Mouse (Mus musculus): ENCODE measurements around the gene Rps27. TPM values are rescaled to one million over a fixed set of nuclear protein-coding genes. Genes with fewer than 3 reads are reported as not detected.

Rps27 gene
- polyA plus RNA-seq, 1 experiment from 2014 or later, result 1,085 TPM

DNA sequence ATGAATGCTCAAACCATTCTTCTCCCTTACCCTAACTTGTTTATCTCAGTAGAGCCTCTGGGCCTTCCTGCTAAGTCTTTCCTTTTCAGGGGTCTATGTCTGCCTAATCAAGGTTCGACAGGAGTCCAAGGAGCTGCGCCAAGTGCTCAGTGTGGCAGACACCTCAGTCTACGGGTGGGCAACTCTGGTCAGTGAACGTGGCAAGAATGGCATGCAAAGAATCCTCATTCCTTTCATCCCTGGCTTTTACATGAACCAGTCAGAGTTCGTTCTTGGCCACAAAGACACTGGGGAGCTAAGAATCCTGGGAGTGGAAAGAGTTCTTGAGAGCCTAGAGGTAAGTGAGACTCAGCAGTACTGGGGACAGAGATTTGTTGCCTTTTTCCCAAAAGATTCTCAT, 9.8 kb downstream of the Rps27 start:
- Histone ChIP-seq H3K4me2 (replicated peaks) (no peak overlapping the region), H3K27ac (replicated peaks) (no peak overlapping the region), H3K27me3 (no peaks in the 10 kb centered on the region), H3K36me3 (peaks cover 11% of the 10 kb centered on the region), H3K4me1 (no peaks in the 10 kb centered on the region), H3K4me3 (no peak overlapping the region), H3K9ac (replicated peaks) (no peak overlapping the region), H3K9me3 (no peaks in the 10 kb centered on the region)
- no peak for ATAC-seq (replicated peaks)
- WGBS, result 77% methylated on average over 5 of the region's 5 CpGs

DNA sequence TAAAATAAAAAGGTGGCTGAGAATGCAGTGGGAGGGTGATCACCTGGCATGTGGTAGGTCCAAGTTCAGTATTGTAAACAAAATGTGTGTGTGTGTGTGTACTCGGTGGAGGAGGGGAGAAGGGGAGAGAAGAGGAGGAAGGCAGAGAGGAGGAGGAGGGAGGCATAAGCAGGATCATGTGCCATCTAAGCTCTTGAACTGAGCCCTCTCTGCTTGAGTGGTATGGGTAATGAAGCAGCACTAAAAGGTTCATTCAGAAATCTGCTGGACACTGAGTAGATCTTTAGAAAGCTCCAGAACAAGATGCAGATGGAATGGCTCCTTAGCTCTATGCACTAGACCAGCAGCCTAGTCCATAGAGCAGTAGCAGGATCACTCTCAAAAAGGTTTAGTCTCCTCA, 10.6 kb downstream of the Rps27 start:
- no peak overlapping the region for H3K9ac ChIP-seq (replicated peaks)
- no peak overlapping the region for H3K27ac ChIP-seq (replicated peaks)
- ATAC-seq (replicated peaks), result no peak
- no peaks in the 10 kb centered on the region for H3K4me1 ChIP-seq
- H3K27me3 ChIP-seq, result no peaks in the 10 kb centered on the region
- H3K4me3 ChIP-seq, result no peak overlapping the region
- H3K4me2 ChIP-seq (replicated peaks), result no peak overlapping the region
- H3K36me3 ChIP-seq, result peaks cover 4% of the 10 kb centered on the region
- 46% methylated on average over 1 of the region's 1 CpGs for WGBS
- no peaks in the 10 kb centered on the region for H3K9me3 ChIP-seq

DNA sequence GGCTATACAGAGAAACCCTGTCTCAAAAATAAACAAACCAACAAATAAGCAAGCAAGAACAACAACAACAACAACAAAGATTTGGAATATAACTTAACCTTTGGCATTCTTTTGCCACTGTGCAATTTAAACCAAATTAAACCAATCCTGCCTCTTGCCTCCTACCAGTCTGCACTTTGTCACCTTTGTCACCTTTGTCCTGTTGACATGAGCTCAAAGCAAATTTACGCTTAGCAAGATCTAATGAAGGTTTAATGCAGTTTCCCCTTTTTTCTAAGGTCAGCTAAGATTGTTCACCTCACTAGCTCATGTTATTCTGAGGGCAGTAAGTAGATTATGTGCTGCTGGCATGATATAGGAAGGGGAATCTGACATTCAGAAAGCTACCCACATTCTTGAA, 15.9 kb downstream of the Rps27 start:
- 90% methylated on average over 1 of the region's 1 CpGs for WGBS
- no peak overlapping the region for H3K9ac ChIP-seq (replicated peaks)
- H3K4me3 ChIP-seq, result no peak overlapping the region
- no peak for ATAC-seq (replicated peaks)
- no peaks in the 10 kb centered on the region for H3K9me3 ChIP-seq
- H3K4me1 ChIP-seq, result no peaks in the 10 kb centered on the region
- no peak overlapping the region for H3K27ac ChIP-seq (replicated peaks)
- H3K36me3 ChIP-seq, result no peaks in the 10 kb centered on the region
- no peaks in the 10 kb centered on the region for H3K27me3 ChIP-seq
- H3K4me2 ChIP-seq (replicated peaks), result no peak overlapping the region

DNA sequence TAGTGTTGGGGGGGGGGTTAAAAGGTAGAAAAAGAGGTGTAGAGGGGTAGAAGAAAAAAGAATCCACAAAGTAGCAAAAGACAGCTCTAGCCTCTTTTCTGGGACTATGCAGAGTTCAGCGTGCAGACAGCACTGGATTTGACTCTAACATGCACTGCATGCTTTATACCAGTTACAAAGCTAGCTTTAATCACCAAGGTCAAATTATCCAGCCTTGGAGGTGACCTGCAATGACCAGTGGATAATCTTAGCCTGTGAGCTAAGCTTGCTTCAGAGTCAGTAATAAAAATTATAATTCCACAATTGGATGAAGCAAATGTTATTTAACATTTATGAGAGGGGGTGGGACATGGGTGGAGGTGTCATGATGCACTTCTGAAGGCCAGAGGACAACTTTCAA, 17.8 kb downstream of the Rps27 start:
- no peak for ATAC-seq (replicated peaks)
- no peaks in the 10 kb centered on the region for H3K9me3 ChIP-seq
- WGBS, result 77% methylated on average over 1 of the region's 1 CpGs
- no peak overlapping the region for H3K27ac ChIP-seq (replicated peaks)
- no peak overlapping the region for H3K4me2 ChIP-seq (replicated peaks)
- no peaks in the 10 kb centered on the region for H3K27me3 ChIP-seq
- H3K4me3 ChIP-seq, result no peak overlapping the region
- no peaks in the 10 kb centered on the region for H3K4me1 ChIP-seq
- H3K36me3 ChIP-seq, result no peaks in the 10 kb centered on the region
- no peak overlapping the region for H3K9ac ChIP-seq (replicated peaks)

DNA sequence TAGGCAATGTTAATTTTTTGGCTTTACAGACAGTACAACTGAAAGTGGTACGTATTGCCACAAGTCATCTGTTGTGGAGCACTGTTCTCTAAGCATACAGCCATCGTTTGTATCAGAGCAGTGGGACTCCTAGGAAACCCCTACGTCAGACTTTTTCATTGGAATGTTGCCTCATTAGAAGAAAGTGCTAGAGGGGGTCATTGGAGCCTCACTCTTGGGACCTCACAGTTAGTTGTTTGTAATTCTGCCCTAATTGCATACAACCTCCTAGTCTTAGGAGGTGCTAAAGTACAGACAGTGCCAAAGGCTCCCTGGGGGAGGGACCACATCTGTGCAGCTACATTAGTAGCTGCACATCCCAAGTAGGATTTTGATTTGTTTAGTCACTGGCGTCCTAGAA, 18.7 kb downstream of the Rps27 start:
- H3K4me1 ChIP-seq, result no peaks in the 10 kb centered on the region
- H3K9me3 ChIP-seq, result no peaks in the 10 kb centered on the region
- no peaks in the 10 kb centered on the region for H3K36me3 ChIP-seq
- H3K4me3 ChIP-seq, result no peak overlapping the region
- no peaks in the 10 kb centered on the region for H3K27me3 ChIP-seq
- no peak overlapping the region for H3K27ac ChIP-seq (replicated peaks)
- H3K9ac ChIP-seq (replicated peaks), result no peak overlapping the region
- WGBS, result 19% methylated on average over 4 of the region's 4 CpGs
- no peak overlapping the region for H3K4me2 ChIP-seq (replicated peaks)
- no peak for ATAC-seq (replicated peaks)

DNA sequence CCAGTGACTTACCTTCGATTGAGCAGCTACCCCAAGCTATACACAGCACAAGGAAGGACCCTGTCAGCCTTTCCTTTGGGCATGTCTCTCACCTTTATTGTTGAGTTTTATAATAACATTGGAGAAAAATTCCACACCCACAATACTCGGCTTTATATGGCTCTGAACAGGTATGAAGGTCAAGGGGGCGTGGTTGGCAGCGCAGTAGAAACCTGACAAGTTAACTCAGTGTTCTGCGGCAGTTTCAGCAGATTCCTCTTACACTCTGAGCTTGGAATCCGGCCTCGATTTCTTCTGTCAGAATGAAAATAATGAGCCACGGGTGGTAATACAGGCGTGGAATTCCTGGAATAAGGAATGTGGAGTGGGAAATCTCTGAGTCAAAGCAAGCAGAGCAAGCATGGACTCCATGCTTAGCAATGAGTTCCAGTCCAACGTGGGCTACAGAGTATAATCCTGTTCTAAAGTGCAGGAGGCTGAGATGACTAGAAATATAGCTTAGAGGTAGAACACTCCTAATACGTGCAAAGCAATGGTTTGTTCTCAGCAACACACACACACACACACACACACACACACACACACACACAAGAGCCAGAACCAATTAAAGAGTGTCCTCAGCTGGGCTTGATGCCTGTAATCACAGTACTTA, 22.5 kb downstream of the Rps27 start:
- Histone ChIP-seq H3K27ac (replicated peaks) (no peak overlapping the region), H3K4me3 (no peak overlapping the region), H3K4me2 (replicated peaks) (no peak overlapping the region), H3K9me3 (no peaks in the 10 kb centered on the region), H3K4me1 (no peaks in the 10 kb centered on the region), H3K36me3 (no peaks in the 10 kb centered on the region), H3K27me3 (no peaks in the 10 kb centered on the region), H3K9ac (replicated peaks) (no peak overlapping the region)
- WGBS, result 82% methylated on average over 11 of the region's 11 CpGs
- no peak for ATAC-seq (replicated peaks)

DNA sequence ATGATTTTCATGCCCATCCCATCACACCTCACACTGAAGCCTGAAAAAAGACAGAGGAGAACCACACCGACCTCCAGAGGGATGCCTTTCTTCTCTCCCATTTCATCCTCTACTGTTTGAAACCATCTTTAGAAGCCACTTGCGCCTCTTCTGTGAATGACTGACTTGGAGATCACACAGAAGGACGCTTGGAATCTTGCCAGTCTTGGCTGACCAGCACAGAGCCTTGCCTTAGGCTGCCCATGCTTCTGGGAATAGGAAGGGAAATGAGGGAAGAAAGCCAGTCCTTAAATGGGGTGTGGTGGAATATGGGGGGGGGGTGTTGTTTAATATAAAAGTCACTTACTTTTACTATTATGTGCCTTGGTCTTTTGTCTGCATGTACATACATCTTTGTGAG, 29.9 kb downstream of the Rps27 start:
- no peaks in the 10 kb centered on the region for H3K27me3 ChIP-seq
- H3K4me3 ChIP-seq, result no peak overlapping the region
- no peak overlapping the region for H3K4me2 ChIP-seq (replicated peaks)
- H3K9me3 ChIP-seq, result no peaks in the 10 kb centered on the region
- H3K9ac ChIP-seq (replicated peaks), result no peak overlapping the region
- no peaks in the 10 kb centered on the region for H3K36me3 ChIP-seq
- H3K4me1 ChIP-seq, result no peaks in the 10 kb centered on the region
- H3K27ac ChIP-seq (replicated peaks), result no peak overlapping the region
- ATAC-seq (replicated peaks), result no peak
- 78% methylated on average over 3 of the region's 3 CpGs for WGBS

DNA sequence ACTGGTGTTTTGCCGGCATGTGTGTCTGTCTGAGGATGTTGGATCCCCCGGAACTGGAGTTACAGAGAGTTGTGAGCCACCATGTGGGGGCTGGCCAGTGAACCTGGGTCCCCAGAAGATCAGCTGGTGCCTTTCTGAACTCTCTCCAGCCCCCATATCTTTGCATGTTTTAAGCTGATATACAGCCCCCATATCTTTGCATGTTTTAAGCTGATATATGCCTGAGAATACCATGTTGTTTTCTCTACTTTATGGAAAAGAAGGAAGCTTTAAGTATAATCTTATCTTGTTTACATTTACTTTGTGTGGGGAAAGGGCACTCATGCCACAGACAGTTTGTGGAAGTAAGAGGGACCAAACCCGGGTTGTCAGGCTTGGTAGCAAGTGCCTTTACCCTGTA, 33.9 kb downstream of the Rps27 start:
- Histone ChIP-seq H3K9me3 (no peaks in the 10 kb centered on the region), H3K4me3 (no peak overlapping the region)
- 87% methylated on average over 3 of the region's 3 CpGs for WGBS

More for the DNA sequence above, 33.9 kb downstream of the Rps27 start:
- Histone ChIP-seq H3K27ac (replicated peaks) (no peak overlapping the region), H3K36me3 (no peaks in the 10 kb centered on the region), H3K27me3 (no peaks in the 10 kb centered on the region), H3K4me1 (no peaks in the 10 kb centered on the region), H3K4me2 (replicated peaks) (no peak overlapping the region), H3K9ac (replicated peaks) (no peak overlapping the region)
- ATAC-seq (replicated peaks), result no peak

Other genes starting within 250 kb of the Rps27 start
- 147 TPM in 2 replicates for gene Hax1, start 214.9 kb downstream of the Rps27 start, polyA plus RNA-seq (2015; fragmentation: Nextera tagmentation; extraction: Ambion mirVana)
- gene 4933434E20Rik, start 162.0 kb downstream of the Rps27 start, polyA plus RNA-seq (2015; fragmentation: Nextera tagmentation; extraction: Ambion mirVana), result 215 and 217 TPM in 2 replicates
- 149 and 159 TPM in 2 replicates for gene Ubap2l, start 161.0 kb downstream of the Rps27 start, polyA plus RNA-seq (2015; fragmentation: Nextera tagmentation; extraction: Ambion mirVana)
- gene Tpm3, start 141.0 kb downstream of the Rps27 start, polyA plus RNA-seq (2015; fragmentation: Nextera tagmentation; extraction: Ambion mirVana), result 448 and 450 TPM in 2 replicates
- 0.23 and 0.29 TPM in 2 replicates for gene Nup210l, start 109.5 kb downstream of the Rps27 start, polyA plus RNA-seq (2015; fragmentation: Nextera tagmentation; extraction: Ambion mirVana)
- 21.4 and 22.2 TPM in 2 replicates for gene Rab13, start within 50 bp of the Rps27 start, polyA plus RNA-seq (2015; fragmentation: Nextera tagmentation; extraction: Ambion mirVana)
- 109 and 110 TPM in 2 replicates for gene Jtb, start 17.9 kb upstream of the Rps27 start, polyA plus RNA-seq (2015; fragmentation: Nextera tagmentation; extraction: Ambion mirVana)
- 3.7 TPM in 2 replicates for gene Creb3l4, start 29.9 kb upstream of the Rps27 start, polyA plus RNA-seq (2015; fragmentation: Nextera tagmentation; extraction: Ambion mirVana)
- gene Slc39a1, start 34.5 kb upstream of the Rps27 start, polyA plus RNA-seq (2015; fragmentation: Nextera tagmentation; extraction: Ambion mirVana), result 42.8 and 43.2 TPM in 2 replicates
- 20.8 and 21.1 TPM in 2 replicates for gene Crtc2, start 40.5 kb upstream of the Rps27 start, polyA plus RNA-seq (2015; fragmentation: Nextera tagmentation; extraction: Ambion mirVana)
- 5.4 and 7.2 TPM in 2 replicates for gene Dennd4b, start 51.5 kb upstream of the Rps27 start, polyA plus RNA-seq (2015; fragmentation: Nextera tagmentation; extraction: Ambion mirVana)
- 15.2 TPM in 2 replicates for gene Gatad2b, start 79.5 kb upstream of the Rps27 start, polyA plus RNA-seq (2015; fragmentation: Nextera tagmentation; extraction: Ambion mirVana)
- 18.5 and 18.8 TPM in 2 replicates for gene Slc27a3, start 176.3 kb upstream of the Rps27 start, polyA plus RNA-seq (2015; fragmentation: Nextera tagmentation; extraction: Ambion mirVana)
- gene Ints3, start 220.0 kb upstream of the Rps27 start, polyA plus RNA-seq (2015; fragmentation: Nextera tagmentation; extraction: Ambion mirVana), result 33.6 and 36.5 TPM in 2 replicates